Mouse (Mus musculus): ENCODE measurements around the gene Gm36245. TPM values are rescaled to one million over a fixed set of nuclear protein-coding genes. Genes with fewer than 3 reads are reported as not detected.

Gm36245 gene
- polyA plus RNA-seq, 1 experiment from 2014 or later = not detected

Other genes starting within 250 kb of the Gm36245 start
- gene Apol7a, start 200.1 kb upstream of the Gm36245 start, polyA plus RNA-seq (2014; fragmentation: Nextera tagmentation; extraction: Ambion mirVana) = not detected in 2 replicates
- gene Apol9a, start 188.1 kb upstream of the Gm36245 start, polyA plus RNA-seq (2014; fragmentation: Nextera tagmentation; extraction: Ambion mirVana) = not detected in 2 replicates
- gene Apol7b, start 151.8 kb upstream of the Gm36245 start, polyA plus RNA-seq (2014; fragmentation: Nextera tagmentation; extraction: Ambion mirVana) = not detected in 2 replicates
- gene Apol10a, start 122.2 kb upstream of the Gm36245 start, polyA plus RNA-seq (2014; fragmentation: Nextera tagmentation; extraction: Ambion mirVana) = not detected in 2 replicates
- not detected in 2 replicates for gene Apol11a, start 91.0 kb upstream of the Gm36245 start, polyA plus RNA-seq (2014; fragmentation: Nextera tagmentation; extraction: Ambion mirVana)
- not detected in 2 replicates for gene Apol7c, start 65.9 kb upstream of the Gm36245 start, polyA plus RNA-seq (2014; fragmentation: Nextera tagmentation; extraction: Ambion mirVana)
- gene 1700025B11Rik, start 37.4 kb upstream of the Gm36245 start, polyA plus RNA-seq (2014; fragmentation: Nextera tagmentation; extraction: Ambion mirVana) = not detected in 2 replicates
- 0.29 TPM in 1 of 2 replicates, not detected in the other for gene Apol10b, start 3.1 kb upstream of the Gm36245 start, polyA plus RNA-seq (2014; fragmentation: Nextera tagmentation; extraction: Ambion mirVana)
- gene Apol11b, start 44.0 kb downstream of the Gm36245 start, polyA plus RNA-seq (2014; fragmentation: Nextera tagmentation; extraction: Ambion mirVana) = not detected in 2 replicates
- not detected in 2 replicates for gene Apol7e, start 99.6 kb downstream of the Gm36245 start, polyA plus RNA-seq (2014; fragmentation: Nextera tagmentation; extraction: Ambion mirVana)
- gene Apol9b, start 129.8 kb downstream of the Gm36245 start, polyA plus RNA-seq (2014; fragmentation: Nextera tagmentation; extraction: Ambion mirVana) = not detected in 2 replicates
- gene Apol8, start 157.7 kb downstream of the Gm36245 start, polyA plus RNA-seq (2014; fragmentation: Nextera tagmentation; extraction: Ambion mirVana) = 0.11 and 0.34 TPM in 2 replicates
- gene Myh9, start 242.9 kb downstream of the Gm36245 start, polyA plus RNA-seq (2014; fragmentation: Nextera tagmentation; extraction: Ambion mirVana) = 16.4 and 19.6 TPM in 2 replicates